Mouse (Mus musculus): ENCODE measurements at regions not wholly inside any gene's neighbourhood (a gene's known extent, or its start where the extent isn't known, plus 50 kb on each side); places are given as distances from the start of the nearest gene placed in this dataset.

DNA sequence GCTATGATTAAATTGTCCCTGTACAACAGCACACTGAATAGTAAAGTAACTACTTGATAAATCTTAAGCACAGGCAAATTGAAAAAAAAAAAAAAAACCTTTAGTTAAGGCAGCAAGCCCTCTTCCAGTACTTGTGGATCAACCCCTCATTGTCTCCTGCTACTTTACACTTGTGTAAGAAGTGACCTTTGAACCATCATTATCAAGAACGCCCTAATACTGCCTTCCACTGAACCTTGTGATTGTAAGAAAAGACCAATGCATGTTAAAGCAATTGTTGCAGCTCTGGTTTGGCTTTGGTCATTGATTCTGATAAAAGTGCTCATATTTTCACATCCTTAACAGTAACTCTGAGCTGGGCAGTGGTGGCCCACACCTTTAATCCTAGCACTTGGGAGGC, 2168.5 kb downstream of the Cntnap5b start:
- TF ChIP-seq POLR2A (IDR thresholded peaks at IDR 0.05; ENCODE audit: borderline replicate concordance, control insufficient read depth, low read depth, low read length) (no peak), CTCF (IDR thresholded peaks at IDR 0.05; ENCODE audit: control insufficient read depth, insufficient read depth, low read length) (no peak)

All from bone marrow, adult 2 months (tissue).